Mouse (Mus musculus): ENCODE data around the gene Pak1ip1. TPM values are rescaled to one million over a fixed set of nuclear protein-coding genes. Genes with fewer than 3 reads are reported as not detected.

Pak1ip1 gene
- polyA plus RNA-seq, 1 experiment from 2014 or later = 50.3 TPM

DNA sequence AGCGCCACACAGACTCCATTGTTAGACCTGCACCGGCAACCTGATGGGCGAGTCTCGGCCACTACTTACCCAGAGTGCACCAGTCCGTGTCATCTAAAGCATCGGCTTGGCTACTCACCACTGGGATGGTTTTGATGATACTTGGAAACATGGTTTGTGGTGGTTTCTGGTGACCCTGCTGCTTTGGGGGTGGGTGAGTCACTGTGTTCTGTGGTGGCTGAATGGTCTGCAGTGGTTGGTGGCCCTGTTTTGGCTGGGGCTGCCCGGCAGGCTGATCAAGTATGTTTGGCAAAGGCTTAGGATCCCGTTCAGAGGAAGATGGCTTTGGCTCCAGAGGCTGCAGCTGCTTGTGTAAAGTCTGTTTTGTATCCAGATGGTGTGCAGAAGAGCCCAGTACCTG lies 45.1 kb downstream of the Pak1ip1 start:
- Histone ChIP-seq H3K27me3 (replicated peaks) (no peaks in the 10 kb centered on the region), H3K4me3 (replicated peaks) (no peak overlapping the region), H3K4me2 (no peak overlapping the region), H3K4me1 (no peaks in the 10 kb centered on the region), H3K27ac (replicated peaks) (no peak overlapping the region), H3K9ac (replicated peaks) (no peak overlapping the region), H3K36me3 (no peaks in the 10 kb centered on the region), H3K9me3 (replicated peaks) (no peaks in the 10 kb centered on the region)
- no peak for ATAC-seq (ENCODE audit: low FRiP score)
- WGBS = 90% methylated on average over 8 of the region's 8 CpGs

DNA sequence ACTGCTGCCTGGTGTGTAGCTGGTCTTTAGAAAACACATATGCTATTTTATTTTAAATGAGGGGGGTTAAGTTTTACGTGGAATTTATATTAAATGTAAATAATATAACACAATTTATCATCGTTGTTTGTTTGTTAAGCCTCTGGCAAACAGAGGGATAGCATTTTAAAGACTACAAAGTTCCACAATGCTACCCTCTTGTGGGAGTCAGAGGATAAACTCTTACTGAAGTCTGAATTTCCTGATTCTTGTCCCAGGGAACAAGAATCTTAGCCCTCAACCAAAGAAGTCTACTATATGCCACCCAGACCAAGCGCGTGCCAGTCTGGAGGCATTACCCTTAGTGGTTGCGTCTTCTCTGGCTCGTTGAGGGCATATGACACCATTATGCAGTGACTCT lies 46.5 kb downstream of the Pak1ip1 start:
- WGBS = 86% methylated on average over 6 of the region's 6 CpGs
- no peak overlapping the region for H3K27ac ChIP-seq (replicated peaks)
- no peak for ATAC-seq (ENCODE audit: low FRiP score)

DNA sequence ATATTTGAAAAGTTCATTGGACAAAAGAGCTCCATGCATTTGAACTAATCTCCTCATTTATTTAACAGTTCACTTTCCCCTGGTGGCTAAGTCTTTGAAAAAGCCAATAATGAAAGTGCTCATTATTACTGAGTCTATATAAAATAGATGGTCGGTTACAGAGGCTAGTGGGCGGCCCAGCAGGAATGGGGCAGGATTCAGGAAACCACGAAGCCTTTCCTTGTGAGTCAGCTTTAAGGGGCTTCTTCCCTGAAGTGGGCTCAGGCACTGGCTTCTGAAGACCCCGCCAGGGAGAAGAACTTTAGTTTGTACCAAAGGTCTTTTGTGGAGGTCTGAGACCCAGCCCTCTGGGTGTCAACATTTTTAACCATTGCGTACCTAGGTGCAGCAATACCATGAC lies 51.1 kb downstream of the Pak1ip1 start:
- no peaks in the 10 kb centered on the region for H3K27me3 ChIP-seq (replicated peaks)
- no peaks in the 10 kb centered on the region for H3K4me1 ChIP-seq
- H3K9ac ChIP-seq (replicated peaks) = no peak overlapping the region
- no peak overlapping the region for H3K4me2 ChIP-seq
- H3K9me3 ChIP-seq (replicated peaks) = no peaks in the 10 kb centered on the region
- WGBS = 66% methylated on average over 5 of the region's 5 CpGs
- ATAC-seq (ENCODE audit: low FRiP score) = no peak
- no peak overlapping the region for H3K4me3 ChIP-seq (replicated peaks)
- no peaks in the 10 kb centered on the region for H3K36me3 ChIP-seq
- H3K27ac ChIP-seq (replicated peaks) = no peak overlapping the region

More for the DNA sequence above, 46.5 kb downstream of the Pak1ip1 start:
- Histone ChIP-seq H3K9me3 (replicated peaks) (no peaks in the 10 kb centered on the region), H3K36me3 (no peaks in the 10 kb centered on the region), H3K4me3 (replicated peaks) (no peak overlapping the region), H3K27me3 (replicated peaks) (no peaks in the 10 kb centered on the region), H3K9ac (replicated peaks) (no peak overlapping the region), H3K4me1 (no peaks in the 10 kb centered on the region), H3K4me2 (no peak overlapping the region)

Other genes with a start within 250 kb of the Pak1ip1 start
- 5.6 and 6.2 TPM in 2 replicates for gene Gcnt2, start 141.3 kb upstream of the Pak1ip1 start, polyA plus RNA-seq (2015; fragmentation: Nextera tagmentation; extraction: Ambion mirVana)
- 142 and 155 TPM in 2 replicates for gene Tmem14c, start 15.3 kb downstream of the Pak1ip1 start, polyA plus RNA-seq (2015; fragmentation: Nextera tagmentation; extraction: Ambion mirVana)
- gene Mak, start 78.7 kb downstream of the Pak1ip1 start, polyA plus RNA-seq (2015; fragmentation: Nextera tagmentation; extraction: Ambion mirVana) = 0.70 and 1.4 TPM in 2 replicates
- gene Gcm2, start 110.0 kb downstream of the Pak1ip1 start, polyA plus RNA-seq (2015; fragmentation: Nextera tagmentation; extraction: Ambion mirVana) = not detected in 2 replicates
- gene Sycp2l, start 113.3 kb downstream of the Pak1ip1 start, polyA plus RNA-seq (2015; fragmentation: Nextera tagmentation; extraction: Ambion mirVana) = not detected in 2 replicates
- 30.7 and 35.2 TPM in 2 replicates for gene Elovl2, start 219.4 kb downstream of the Pak1ip1 start, polyA plus RNA-seq (2015; fragmentation: Nextera tagmentation; extraction: Ambion mirVana)
- gene Smim13, start 248.8 kb downstream of the Pak1ip1 start, polyA plus RNA-seq (2015; fragmentation: Nextera tagmentation; extraction: Ambion mirVana) = 28.2 and 31.2 TPM in 2 replicates

Data from neural tube, embryonic 15.5 days (tissue).